Mouse (Mus musculus): ENCODE measurements around the gene Itih5.

Gene Itih5

DNA sequence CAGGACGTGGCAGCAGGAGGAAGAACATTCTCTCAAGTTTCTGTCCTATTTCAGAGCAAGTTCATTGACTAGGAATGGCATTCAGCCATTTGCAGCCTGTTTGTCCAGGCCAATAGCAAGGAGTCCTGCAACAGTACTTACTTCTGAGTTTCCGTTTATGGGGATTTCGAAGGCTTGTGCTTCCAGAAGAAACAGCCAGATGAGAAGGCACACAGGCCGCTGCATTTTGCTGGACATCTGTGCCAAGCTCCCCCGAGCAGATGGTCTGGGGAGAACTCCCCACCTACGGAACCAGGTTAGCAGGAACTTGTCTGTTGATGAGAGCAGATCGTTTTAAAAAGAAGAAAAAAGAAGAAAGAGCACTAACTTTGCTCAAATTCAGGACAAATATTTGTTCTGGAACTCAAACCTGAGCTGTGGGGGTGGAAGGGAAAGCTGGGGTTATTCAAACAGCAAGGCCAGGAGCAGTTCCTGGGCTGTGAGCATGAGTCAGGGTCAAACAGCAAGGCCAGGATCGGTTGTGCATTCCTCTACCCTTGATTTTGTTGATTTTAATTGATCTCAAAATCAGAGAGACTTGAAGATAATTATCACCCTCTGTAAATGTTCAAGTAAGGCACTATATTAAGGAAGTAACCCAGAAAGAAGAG, 22.9 kb upstream of the Itih5 start:
- Histone ChIP-seq H3K4me1 (replicated peaks; ENCODE audit: low read depth, low read length) (no peaks in the 10 kb centered on the region), H3K9me3 (ENCODE audit: low read length) (no peaks in the 10 kb centered on the region), H3K36me3 (ENCODE audit: insufficient read depth, low read length) (no peaks in the 10 kb centered on the region), H3K4me3 (replicated peaks; ENCODE audit: low read length) (no peak overlapping the region), H3K27me3 (ENCODE audit: insufficient read depth, low read length) (0 out of 2 replicates have a peak, but pooled peaks cover 3% of the 10 kb centered on the region)
- TF ChIP-seq NANOG (IDR thresholded peaks at IDR 0.05; ENCODE audit: borderline replicate concordance, low read length) (no peak), POU5F1 (IDR thresholded peaks at IDR 0.05; ENCODE audit: borderline replicate concordance, low read length) (no peak), CTCF (conservative IDR thresholded peaks at IDR 0.05; ENCODE audit: low read length) (no peak)

DNA sequence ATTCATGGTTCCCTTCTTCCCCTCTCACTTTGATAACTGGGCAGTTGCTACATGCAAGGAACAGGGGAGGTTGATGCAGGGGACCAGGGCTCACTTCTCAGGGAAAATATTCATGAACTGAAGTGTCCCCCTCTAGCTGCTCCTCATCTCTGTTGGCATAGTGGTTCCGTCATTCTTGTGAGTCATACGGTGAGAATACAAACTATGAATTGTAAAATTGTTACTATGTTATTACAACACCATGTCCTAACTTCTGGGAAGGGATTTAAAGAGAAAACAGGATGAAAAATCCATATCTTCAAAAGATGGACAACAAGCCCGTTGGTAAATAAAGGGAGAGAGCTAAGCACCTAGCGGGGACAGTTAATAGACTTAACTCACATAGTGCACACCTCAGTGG, 22.1 kb upstream of the Itih5 start, which contains the start of gene Itih2:
Gene Itih2 (minus strand): TSS at position 101 of the 400 bp plus-strand sequence.
- Histone ChIP-seq H3K9me3 (ENCODE audit: low read length) (no peaks in the 10 kb centered on the region), H3K27me3 (ENCODE audit: insufficient read depth, low read length) (0 out of 2 replicates have a peak, but pooled peaks cover 3% of the 10 kb centered on the region), H3K36me3 (ENCODE audit: insufficient read depth, low read length) (no peaks in the 10 kb centered on the region), H3K4me1 (replicated peaks; ENCODE audit: low read depth, low read length) (no peaks in the 10 kb centered on the region), H3K4me3 (replicated peaks; ENCODE audit: low read length) (no peak within 1 kb of the TSS)
- TF ChIP-seq POU5F1 (IDR thresholded peaks at IDR 0.05; ENCODE audit: borderline replicate concordance, low read length) (no peak), CTCF (conservative IDR thresholded peaks at IDR 0.05; ENCODE audit: low read length) (no peak), NANOG (IDR thresholded peaks at IDR 0.05; ENCODE audit: borderline replicate concordance, low read length) (no peak)

DNA sequence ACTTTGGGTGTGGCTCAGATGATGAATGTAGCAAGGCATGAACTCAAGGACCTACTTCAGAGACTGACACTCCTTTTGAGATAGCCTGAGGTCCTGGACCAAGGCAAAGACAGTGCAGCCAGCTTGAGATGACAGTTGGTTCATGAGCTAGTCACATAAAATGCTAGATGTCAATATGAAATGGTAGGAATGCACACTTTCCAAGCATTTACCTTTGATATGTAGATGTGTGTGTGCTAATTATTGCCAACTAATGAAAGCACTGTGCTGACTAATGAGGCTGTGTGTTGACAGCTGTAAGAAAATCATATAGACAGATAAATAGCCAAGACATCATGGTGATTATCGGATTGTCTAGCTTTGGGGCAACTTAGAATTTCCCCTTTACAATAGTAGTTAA, 21.2 kb upstream of the Itih5 start:
- TF ChIP-seq NANOG (IDR thresholded peaks at IDR 0.05; ENCODE audit: borderline replicate concordance, low read length) (no peak), CTCF (conservative IDR thresholded peaks at IDR 0.05; ENCODE audit: low read length) (no peak), POU5F1 (IDR thresholded peaks at IDR 0.05; ENCODE audit: borderline replicate concordance, low read length) (no peak)
- H3K27me3 ChIP-seq (ENCODE audit: insufficient read depth, low read length), result 0 out of 2 replicates have a peak, but pooled peaks cover 3% of the 10 kb centered on the region
- no peaks in the 10 kb centered on the region for H3K4me1 ChIP-seq (replicated peaks; ENCODE audit: low read depth, low read length)
- no peaks in the 10 kb centered on the region for H3K9me3 ChIP-seq (ENCODE audit: low read length)
- no peak overlapping the region for H3K4me3 ChIP-seq (replicated peaks; ENCODE audit: low read length)
- H3K36me3 ChIP-seq (ENCODE audit: insufficient read depth, low read length), result no peaks in the 10 kb centered on the region

DNA sequence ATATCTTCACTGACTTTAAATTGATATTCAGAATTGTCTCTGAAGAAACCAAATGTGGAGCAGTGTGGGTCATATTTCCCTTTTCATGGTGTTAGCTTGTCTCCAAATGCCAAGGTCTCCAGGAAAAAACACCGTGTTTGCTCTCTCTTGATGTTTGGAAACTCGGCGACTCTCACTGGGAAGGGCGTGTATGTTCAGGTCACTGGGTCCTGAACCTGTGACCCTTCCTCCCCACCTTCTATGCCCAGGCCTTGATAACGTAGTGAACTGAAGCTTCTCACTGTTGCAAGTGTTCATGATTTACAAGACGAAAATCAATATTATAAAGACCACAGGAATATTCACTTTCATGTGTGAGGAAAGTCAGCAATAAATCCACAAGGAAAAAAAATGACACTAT, 19.4 kb upstream of the Itih5 start:
- Histone ChIP-seq H3K4me1 (replicated peaks; ENCODE audit: low read depth, low read length) (no peaks in the 10 kb centered on the region), H3K9me3 (ENCODE audit: low read length) (no peaks in the 10 kb centered on the region), H3K4me3 (replicated peaks; ENCODE audit: low read length) (no peak overlapping the region), H3K27me3 (ENCODE audit: insufficient read depth, low read length) (0 out of 2 replicates have a peak, but pooled peaks cover 3% of the 10 kb centered on the region), H3K36me3 (ENCODE audit: insufficient read depth, low read length) (no peaks in the 10 kb centered on the region)
- no peak for TF ChIP-seq NANOG (IDR thresholded peaks at IDR 0.05; ENCODE audit: borderline replicate concordance, low read length)
- no peak for TF ChIP-seq POU5F1 (IDR thresholded peaks at IDR 0.05; ENCODE audit: borderline replicate concordance, low read length)

DNA sequence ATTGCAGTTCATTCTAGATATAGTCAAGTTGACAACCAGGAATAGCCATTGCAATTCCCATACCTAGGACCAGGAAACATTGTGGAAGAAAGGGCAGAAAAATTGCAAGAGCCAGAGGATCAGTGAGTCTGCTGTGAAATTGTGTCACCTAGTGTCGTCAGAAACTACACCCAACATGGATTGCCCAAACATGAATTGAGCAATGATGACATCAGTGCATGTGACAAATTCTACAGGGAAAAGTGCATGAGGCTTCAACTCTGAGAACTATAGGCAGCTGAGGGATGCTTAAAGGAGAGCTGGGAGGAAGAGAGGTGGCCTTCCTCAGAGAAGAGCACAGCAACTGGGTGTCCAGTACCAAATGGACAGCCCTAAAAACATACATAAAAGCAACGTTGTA, 16.1 kb upstream of the Itih5 start:
- TF ChIP-seq POU5F1 (IDR thresholded peaks at IDR 0.05; ENCODE audit: borderline replicate concordance, low read length), result no peak
- TF ChIP-seq NANOG (IDR thresholded peaks at IDR 0.05; ENCODE audit: borderline replicate concordance, low read length), result no peak
- TF ChIP-seq CTCF (conservative IDR thresholded peaks at IDR 0.05; ENCODE audit: low read length), result no peak
- Histone ChIP-seq H3K36me3 (ENCODE audit: insufficient read depth, low read length) (no peaks in the 10 kb centered on the region), H3K9me3 (ENCODE audit: low read length) (no peaks in the 10 kb centered on the region), H3K4me3 (replicated peaks; ENCODE audit: low read length) (no peak overlapping the region), H3K27me3 (ENCODE audit: insufficient read depth, low read length) (peaks cover 8% of the 10 kb centered on the region; the same call in 1 of the 2 replicates), H3K4me1 (replicated peaks; ENCODE audit: low read depth, low read length) (no peaks in the 10 kb centered on the region)

DNA sequence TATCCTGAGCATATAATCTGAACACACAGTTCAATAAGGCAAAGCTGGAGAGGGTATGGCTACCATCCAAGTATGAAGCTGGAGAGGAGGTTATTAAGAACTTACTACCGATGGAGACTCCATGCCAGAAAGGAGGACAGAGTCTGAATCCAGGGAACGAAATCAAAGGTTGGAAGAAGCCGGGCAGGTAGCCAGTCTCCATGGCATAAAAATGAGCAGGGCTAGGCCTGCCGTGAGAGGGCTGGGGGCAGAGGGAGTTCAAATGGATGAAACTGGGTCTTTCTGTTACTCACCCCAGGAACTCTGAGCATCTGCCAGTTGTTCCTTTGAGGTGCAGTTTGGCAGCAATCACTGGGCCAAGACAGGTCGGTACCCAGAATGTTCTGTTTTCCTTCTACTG, 12.9 kb upstream of the Itih5 start:
- TF ChIP-seq CTCF (conservative IDR thresholded peaks at IDR 0.05; ENCODE audit: low read length), result no peak
- no peak for TF ChIP-seq NANOG (IDR thresholded peaks at IDR 0.05; ENCODE audit: borderline replicate concordance, low read length)
- no peak for TF ChIP-seq POU5F1 (IDR thresholded peaks at IDR 0.05; ENCODE audit: borderline replicate concordance, low read length)
- H3K27me3 ChIP-seq (ENCODE audit: insufficient read depth, low read length), result peaks cover 8% of the 10 kb centered on the region; the same call in 1 of the 2 replicates
- peaks cover 6% of the 10 kb centered on the region; the same call in 1 of the 2 replicates for H3K4me1 ChIP-seq (replicated peaks; ENCODE audit: low read depth, low read length)
- no peaks in the 10 kb centered on the region for H3K36me3 ChIP-seq (ENCODE audit: insufficient read depth, low read length)
- no peaks in the 10 kb centered on the region for H3K9me3 ChIP-seq (ENCODE audit: low read length)
- H3K4me3 ChIP-seq (replicated peaks; ENCODE audit: low read length), result no peak overlapping the region

DNA sequence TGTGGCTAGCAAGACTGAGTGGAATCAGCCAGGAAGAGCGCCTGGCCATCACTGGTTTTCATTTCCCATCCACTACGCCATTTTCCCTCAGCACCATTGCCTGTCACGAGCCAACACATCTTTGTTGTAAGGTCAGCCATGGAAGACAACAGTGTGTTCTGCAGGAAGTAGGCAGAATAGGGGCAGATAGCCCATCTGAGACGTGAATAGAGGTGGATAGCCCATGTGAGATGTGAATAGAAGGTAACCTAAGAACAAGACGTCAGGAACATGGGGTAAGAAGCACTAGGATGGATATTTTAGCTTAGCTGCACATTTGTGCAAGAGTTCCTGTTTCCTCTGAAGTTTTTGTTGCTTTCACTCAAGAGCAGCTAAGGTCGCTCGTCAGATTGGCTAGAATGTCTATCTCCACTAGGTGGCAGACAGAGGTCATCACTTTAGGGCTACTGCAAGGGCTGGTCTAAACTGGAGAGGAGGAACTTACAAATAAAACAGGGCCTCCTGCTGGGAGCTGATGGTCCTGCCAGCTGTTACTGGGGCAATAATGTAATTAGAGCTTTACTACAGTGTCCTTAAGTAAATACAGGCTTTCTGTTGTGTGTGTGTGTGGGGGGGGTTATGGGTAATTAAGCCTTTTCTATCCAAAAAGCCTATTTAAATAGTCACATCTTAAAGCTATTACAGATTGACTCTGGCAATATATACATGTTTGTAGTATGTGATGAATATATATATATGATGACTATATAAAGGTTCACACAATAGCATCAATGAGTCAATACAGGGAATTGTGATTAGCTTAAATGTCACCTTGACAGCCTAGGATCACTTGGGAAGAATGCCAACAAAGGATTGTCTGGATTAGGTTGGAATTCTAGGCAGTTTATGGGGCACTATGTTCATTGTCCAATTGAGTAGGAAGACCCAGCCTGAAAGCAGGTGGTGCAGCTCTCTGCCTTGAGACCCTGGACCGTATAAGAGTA, 10.6 kb upstream of the Itih5 start:
- H3K27me3 ChIP-seq (ENCODE audit: insufficient read depth, low read length), result peaks cover 12% of the 10 kb centered on the region; the same call in 1 of the 2 replicates
- H3K4me3 ChIP-seq (replicated peaks; ENCODE audit: low read length), result no peak overlapping the region
- H3K4me1 ChIP-seq (replicated peaks; ENCODE audit: low read depth, low read length), result peaks cover 6% of the 10 kb centered on the region; the same call in 1 of the 2 replicates
- H3K9me3 ChIP-seq (ENCODE audit: low read length), result no peaks in the 10 kb centered on the region
- no peaks in the 10 kb centered on the region for H3K36me3 ChIP-seq (ENCODE audit: insufficient read depth, low read length)
- TF ChIP-seq CTCF (conservative IDR thresholded peaks at IDR 0.05; ENCODE audit: low read length), result peak; percentile 46
- peak; percentile 85 for TF ChIP-seq NANOG (IDR thresholded peaks at IDR 0.05; ENCODE audit: borderline replicate concordance, low read length)
- TF ChIP-seq POU5F1 (IDR thresholded peaks at IDR 0.05; ENCODE audit: borderline replicate concordance, low read length), result no peak

DNA sequence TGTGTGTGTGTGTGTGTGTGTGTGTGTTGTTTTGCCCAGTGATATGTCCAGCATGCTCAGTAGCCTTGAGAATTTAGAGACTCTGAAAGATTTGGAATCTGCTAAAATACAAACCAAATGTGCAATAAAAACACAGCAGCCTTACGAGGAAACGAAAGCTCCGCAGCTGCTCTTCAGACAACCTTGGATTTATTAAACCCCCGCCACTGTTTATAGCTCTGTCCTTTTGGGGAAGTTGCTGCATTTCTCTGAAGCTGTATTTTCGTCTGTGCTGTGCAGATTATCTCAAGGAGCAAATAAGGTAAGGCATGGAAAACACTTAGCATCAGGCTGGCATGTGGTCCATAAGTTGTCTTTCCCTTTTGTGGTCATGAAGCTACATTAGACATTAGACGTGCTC, 7.9 kb upstream of the Itih5 start:
- H3K4me1 ChIP-seq (replicated peaks; ENCODE audit: low read depth, low read length), result peaks cover 6% of the 10 kb centered on the region; the same call in 1 of the 2 replicates
- H3K27me3 ChIP-seq (ENCODE audit: insufficient read depth, low read length), result peaks cover 12% of the 10 kb centered on the region; the same call in 1 of the 2 replicates
- H3K9me3 ChIP-seq (ENCODE audit: low read length), result no peaks in the 10 kb centered on the region
- no peak overlapping the region for H3K4me3 ChIP-seq (replicated peaks; ENCODE audit: low read length)
- H3K36me3 ChIP-seq (ENCODE audit: insufficient read depth, low read length), result no peaks in the 10 kb centered on the region
- TF ChIP-seq NANOG (IDR thresholded peaks at IDR 0.05; ENCODE audit: borderline replicate concordance, low read length), result no peak
- TF ChIP-seq CTCF (conservative IDR thresholded peaks at IDR 0.05; ENCODE audit: low read length), result no peak
- TF ChIP-seq POU5F1 (IDR thresholded peaks at IDR 0.05; ENCODE audit: borderline replicate concordance, low read length), result no peak
